Mouse (Mus musculus) right cerebral cortex, postnatal 14 days (tissue): ENCODE data around the gene Wfikkn1.

Experiments used
- DNase-seq: peaks from one replicate; pipeline ENCODE4 v3.0.0; 2022

Gene Wfikkn1

GRCm38 (mm10) chr17:25867836-25868600 is 12.6 kb downstream of the Wfikkn1 start:
- DNase-seq = peak; percentile 45

- DNase-seq = no peak
Observed at GRCm38 (mm10) chr17:25867509-25867835, 13.2 kb downstream of the Wfikkn1 start.

GRCm38 (mm10) chr17:25866172-25866571 is 14.5 kb downstream of the Wfikkn1 start:
- no peak for DNase-seq

- no peak for DNase-seq
Observed at GRCm38 (mm10) chr17:25865288-25865687, 15.4 kb downstream of the Wfikkn1 start.

GRCm38 (mm10) chr17:25864311-25864710 is 16.3 kb downstream of the Wfikkn1 start:
- no peak for DNase-seq

GRCm38 (mm10) chr17:25863681-25864080 is 17.0 kb downstream of the Wfikkn1 start:
- no peak for DNase-seq

- no peak for DNase-seq
Observed at GRCm38 (mm10) chr17:25861704-25862612, 18.7 kb downstream of the Wfikkn1 start.

GRCm38 (mm10) chr17:25860832-25861703 is 19.6 kb downstream of the Wfikkn1 start, which contains the start of gene Wdr90:
Gene Wdr90, minus strand, starts transcription at chr17:25861501.
- DNase-seq = peak; percentile 91

GRCm38 (mm10) chr17:25860229-25860628 is 20.4 kb downstream of the Wfikkn1 start:
- no peak for DNase-seq

GRCm38 (mm10) chr17:25844396-25844901 is 36.2 kb downstream of the Wfikkn1 start, which contains the start of gene Rhot2:
Gene Rhot2, minus strand, starts transcription at chr17:25844851.
- DNase-seq = peak; percentile 95

- peak; percentile 42 for DNase-seq
Observed at GRCm38 (mm10) chr17:25843636-25844395, 36.8 kb downstream of the Wfikkn1 start.

GRCm38 (mm10) chr17:25843122-25843521 is 37.5 kb downstream of the Wfikkn1 start:
- DNase-seq = no peak

- DNase-seq = no peak
Observed at GRCm38 (mm10) chr17:25842509-25842908, 38.1 kb downstream of the Wfikkn1 start.

- no peak for DNase-seq
Observed at GRCm38 (mm10) chr17:25841117-25841880, 39.4 kb downstream of the Wfikkn1 start, which contains the start of gene Gm20683. Gene Gm20683, minus strand, starts transcription at chr17:25841763.

- DNase-seq = no peak
Observed at GRCm38 (mm10) chr17:25840519-25840918, 40.1 kb downstream of the Wfikkn1 start.

GRCm38 (mm10) chr17:25839455-25840235 is 41.0 kb downstream of the Wfikkn1 start:
- no peak for DNase-seq

GRCm38 (mm10) chr17:25838904-25839303 is 41.8 kb downstream of the Wfikkn1 start:
- no peak for DNase-seq

- DNase-seq = no peak
Observed at GRCm38 (mm10) chr17:25837533-25837932, 43.1 kb downstream of the Wfikkn1 start.

- peak; percentile 87 for DNase-seq
Observed at GRCm38 (mm10) chr17:25837076-25837410, 43.6 kb downstream of the Wfikkn1 start, which contains the start of gene Rhbdl1. Gene Rhbdl1, minus strand, starts transcription at chr17:25837295.
